Mouse (Mus musculus) adrenal gland, adult 18-20 months (tissue): ENCODE data around the gene Prelid1. TPM values are rescaled to one million over a fixed set of nuclear protein-coding genes. Genes with fewer than 3 reads are reported as not detected.

ENCODE experiments used
- DNase-seq, 2 experiments: peaks; one replicate each; pipeline ENCODE4 v3.0.0; 2021 to 2022; ENCODE audit warnings: low spot score in 2 of 2
- long read RNA-seq, 2 experiments: library from polyadenylated mRNA; stranded (forward); transcript quantifications; one replicate each; pipeline ENCODE4 v2.0.0; 2021
- total RNA-seq, 2 experiments: library from RNA; stranded (reverse); gene quantifications; 1 replicate in 1 of 2; 2 replicates in 1 of 2; pipeline ENCODE4 v1.2.3; 2021

Gene Prelid1
- 100 to 1,000 TPM; 132 to 143 TPM for total RNA-seq
- long read RNA-seq, experiment 1, transcript Prelid1-201 (5 exons, 2,644 nt): major isoform, 41 of 44 reads
- long read RNA-seq, experiment 1, partial matches to known transcripts: 2 of 44 reads
- long read RNA-seq, experiment 1, other reads (novel, unspliced or antisense): 1 of 44 reads
- long read RNA-seq, experiment 2, transcript Prelid1-201 (5 exons, 2,644 nt): major isoform, 132 of 140 reads
- long read RNA-seq, experiment 2, partial matches to known transcripts: 8 of 140 reads
- long read RNA-seq, experiment 2, other reads (novel, unspliced or antisense): 0 of 140 reads

GRCm38 (mm10) chr13:55319931-55320533, at the start of gene Prelid1:
Prelid1 (plus strand) TSS chr13:55320500.
- DNase-seq: no peak

GRCm38 (mm10) chr13:55277203-55277602, 43.1 kb upstream of the Prelid1 start:
- no peak for DNase-seq

- no peak for DNase-seq
Measured at GRCm38 (mm10) chr13:55277646-55278045, 42.7 kb upstream of the Prelid1 start.

DNA sequence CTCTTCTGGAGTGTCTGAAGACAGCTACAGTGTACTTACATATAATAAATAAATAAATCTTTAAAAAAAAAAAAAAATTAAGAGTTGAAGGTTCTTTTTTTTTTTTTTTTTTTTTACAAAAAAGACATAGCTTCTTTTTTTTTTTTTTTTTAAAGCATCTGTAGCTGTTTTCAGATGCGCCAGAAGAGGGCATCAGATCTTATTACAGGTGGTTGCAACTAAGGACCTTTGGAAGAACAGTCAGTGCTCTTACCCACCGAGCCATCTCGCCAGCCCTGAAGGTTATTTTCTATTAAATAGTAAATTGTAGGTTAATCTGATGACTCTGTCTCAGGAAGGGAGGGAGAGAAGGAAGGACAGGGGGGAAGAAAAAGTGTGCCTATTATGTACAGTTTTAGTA, 31.4 kb upstream of the Prelid1 start:
- no peak for DNase-seq

- no peak for DNase-seq
Measured at GRCm38 (mm10) chr13:55296760-55297159, 23.5 kb upstream of the Prelid1 start.

DNA sequence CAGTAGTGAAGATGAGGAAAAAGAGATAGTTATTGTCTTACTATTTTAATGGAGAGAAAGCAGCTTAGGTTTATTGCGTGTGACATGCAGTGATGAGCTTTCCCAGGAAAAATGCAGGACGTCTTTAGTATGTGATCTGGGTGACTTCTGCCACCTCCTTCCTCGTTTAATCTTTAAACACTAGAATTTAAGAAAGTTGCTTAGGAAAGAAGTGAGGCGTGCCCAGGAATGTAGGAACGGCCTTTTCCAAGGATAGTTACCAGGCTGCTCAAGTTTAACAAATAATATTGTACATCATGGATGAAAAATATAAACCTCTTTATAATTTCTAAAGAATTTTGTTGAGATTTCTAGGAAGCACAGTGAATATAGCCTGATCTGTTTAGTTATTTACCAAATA, 19.4 kb upstream of the Prelid1 start:
- no peak for DNase-seq

- DNase-seq: no peak
Measured at GRCm38 (mm10) chr13:55312028-55312630, 8.2 kb upstream of the Prelid1 start.

- DNase-seq: no peak
Measured at GRCm38 (mm10) chr13:55313051-55313450, 7.2 kb upstream of the Prelid1 start.

GRCm38 (mm10) chr13:55314891-55315412, 5.3 kb upstream of the Prelid1 start:
- DNase-seq: no peak

GRCm38 (mm10) chr13:55318351-55318750, 1.9 kb upstream of the Prelid1 start:
- no peak for DNase-seq

DNA sequence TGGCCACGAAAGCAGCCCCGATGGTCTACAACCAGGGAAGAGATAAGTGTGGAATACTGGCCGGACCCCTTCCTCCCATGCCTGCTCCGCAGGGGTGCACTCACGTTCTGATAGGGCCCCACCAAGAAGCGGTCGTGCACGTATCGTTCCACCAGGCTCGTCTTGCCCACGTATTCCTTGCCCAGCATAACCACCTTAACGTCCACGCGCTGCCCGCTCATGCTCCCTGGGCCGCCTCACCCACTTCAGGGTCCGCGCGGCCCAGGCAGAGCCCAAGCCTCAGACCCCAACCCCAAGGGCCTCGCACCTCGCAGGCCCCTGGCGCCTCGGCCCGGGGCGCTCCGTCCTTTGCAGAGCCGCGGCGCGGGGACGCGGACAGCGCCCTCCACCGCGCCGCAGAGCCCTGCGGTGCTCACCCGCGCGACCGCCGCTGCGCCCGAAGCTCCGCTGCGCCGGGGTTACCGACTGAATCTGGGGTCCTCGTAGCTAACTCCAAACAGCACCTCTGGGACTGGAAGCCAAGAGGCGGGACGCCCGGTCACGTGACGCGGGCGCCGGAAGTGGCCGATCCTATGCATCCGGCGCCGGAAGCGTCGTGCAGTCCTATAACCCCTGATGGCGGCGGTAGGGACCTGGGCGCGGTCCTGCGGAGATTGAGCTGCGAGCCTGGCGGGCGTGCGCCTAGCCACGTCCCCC, 1.3 kb downstream of the Prelid1 start, which contains the start of gene Rab24:
TSS of gene Rab24 (minus strand) at position 513 of the 696 bp plus-strand sequence.
- peak; percentile 83 to 85 for DNase-seq

DNA sequence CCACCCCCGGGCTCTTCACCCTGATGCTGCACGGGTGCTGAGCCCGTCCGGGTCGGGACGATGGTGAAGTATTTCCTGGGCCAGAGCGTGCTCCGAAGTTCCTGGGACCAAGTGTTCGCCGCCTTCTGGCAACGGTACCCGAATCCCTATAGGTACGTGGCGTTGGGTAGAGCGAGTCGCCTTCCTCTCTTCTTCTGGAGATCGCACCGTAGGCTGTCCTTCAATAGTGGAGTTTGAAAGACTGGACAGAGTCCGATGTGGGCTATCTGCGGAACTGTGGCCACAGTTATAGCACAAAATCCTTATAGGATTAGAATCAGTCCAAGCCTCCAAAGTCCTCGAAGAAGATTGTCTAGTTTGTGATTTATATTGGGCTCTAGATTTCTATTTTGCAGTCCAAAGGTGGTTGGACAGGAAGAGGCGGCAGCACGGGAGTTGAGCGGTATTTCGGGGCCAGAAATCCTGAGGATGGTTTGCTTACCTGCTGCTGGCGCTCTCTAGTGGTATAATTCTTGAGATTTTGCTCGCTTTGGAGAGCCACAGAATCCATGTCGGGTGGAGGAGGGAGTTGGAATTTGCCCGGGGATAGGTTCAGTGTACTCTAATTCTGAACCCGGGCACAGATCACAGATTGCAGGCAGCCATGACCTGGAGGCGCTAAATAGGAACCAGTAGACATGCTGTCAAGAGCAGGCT, 2.0 kb downstream of the Prelid1 start:
- DNase-seq: no peak

- DNase-seq: no peak
Measured at GRCm38 (mm10) chr13:55325596-55325995, 5.3 kb downstream of the Prelid1 start.

- no peak for DNase-seq
Measured at GRCm38 (mm10) chr13:55327169-55327568, 6.9 kb downstream of the Prelid1 start.

- peak; percentile 80 to 82 for DNase-seq
Measured at GRCm38 (mm10) chr13:55327633-55328032, 7.3 kb downstream of the Prelid1 start.

DNA sequence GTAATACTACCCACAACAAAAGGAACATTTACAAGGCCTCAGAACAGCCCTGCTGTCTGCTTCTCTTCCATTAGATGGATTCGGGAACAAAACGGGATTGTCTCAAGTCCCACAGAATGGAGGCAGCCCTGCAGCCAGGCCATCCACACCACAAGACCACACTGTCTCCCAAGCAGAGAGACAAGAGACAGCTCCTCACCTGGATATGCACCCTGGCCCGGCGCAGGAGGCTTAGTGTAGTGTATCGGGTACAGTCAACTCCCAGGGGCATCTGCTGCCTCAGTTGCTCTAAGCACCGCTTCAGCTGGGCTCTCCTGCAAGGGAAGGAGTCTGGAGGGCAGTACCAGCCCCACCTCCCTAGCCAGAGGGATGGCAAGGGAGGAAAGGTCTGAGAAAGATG, 7.9 kb downstream of the Prelid1 start:
- no peak for DNase-seq

GRCm38 (mm10) chr13:55328641-55329040, 8.3 kb downstream of the Prelid1 start:
- DNase-seq: no peak

GRCm38 (mm10) chr13:55329109-55329682, 8.9 kb downstream of the Prelid1 start:
- DNase-seq: no peak

DNA sequence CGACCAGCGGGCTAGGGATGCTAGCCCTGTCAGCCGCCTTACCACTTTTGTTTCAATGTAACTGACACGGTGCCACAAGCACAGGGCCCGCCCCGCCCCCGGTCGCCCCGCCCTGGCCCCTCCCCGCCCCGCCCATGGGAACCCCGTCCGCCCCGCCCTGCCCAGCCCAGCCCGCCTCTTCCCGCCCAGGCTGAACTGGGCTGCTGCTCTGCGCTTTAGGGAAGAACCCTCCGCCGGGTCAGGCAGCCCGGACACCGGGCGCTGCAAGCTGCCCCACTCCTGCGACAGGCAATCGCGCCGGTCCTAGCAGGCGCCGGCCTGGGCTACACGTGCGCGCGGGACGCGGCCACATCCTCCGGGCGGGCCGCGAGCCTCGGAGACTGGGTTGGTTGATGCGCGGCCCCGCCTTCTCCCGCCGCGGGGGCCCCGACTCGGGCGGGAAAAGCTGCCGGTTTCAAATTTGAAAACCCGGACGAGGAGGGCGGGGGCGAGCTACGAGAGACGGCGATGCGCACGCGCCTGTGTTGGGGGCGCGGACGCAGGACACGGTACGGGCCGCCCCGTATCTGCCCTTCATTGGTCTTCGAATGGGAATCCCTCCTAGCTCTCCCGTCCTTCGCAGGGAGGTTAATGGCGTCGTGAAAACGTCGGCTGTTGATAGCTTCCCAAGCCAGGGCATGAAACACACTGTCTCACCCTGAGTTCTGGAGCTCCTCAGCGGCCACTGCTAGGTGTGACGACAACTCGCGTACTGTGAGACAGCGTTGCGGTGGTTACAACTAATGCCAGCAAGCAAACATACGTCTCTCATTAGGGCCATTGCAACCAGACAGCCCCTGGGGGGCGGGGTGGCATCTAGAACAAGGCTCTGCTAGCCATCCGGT, 9.6 kb downstream of the Prelid1 start, which contains the start of gene Mxd3:
TSS of gene Mxd3 (minus strand) at position 141 of the 884 bp plus-strand sequence.
- DNase-seq: peak; percentile 76 to 77
